Mouse (Mus musculus) liver, embryonic 12.5 days (tissue): ENCODE measurements around the gene Gm36028. TPM values are rescaled to one million over a fixed set of nuclear protein-coding genes. Genes with fewer than 3 reads are reported as not detected.

Experiments used
- ATAC-seq: fragments of 200-750 bp; cut with Nextera tagmentation; 2 replicates; pipeline ENCODE4 v1.8.0; 2017; ENCODE audit warnings: moderate number of reproducible peaks, mild to moderate bottlenecking, moderate library complexity
- H3K27ac ChIP-seq: fragments of 300-500 bp; sonication (generic); 2 replicates; pipeline ENCODE4 v1.5.1; 2016; ENCODE audit warnings: mild to moderate bottlenecking
- H3K27me3 ChIP-seq: fragments of 300-500 bp; sonication (generic); replicated peaks from 2 replicates; pipeline ENCODE4 v1.6.1; 2016; ENCODE audit warnings: mild to moderate bottlenecking, moderate library complexity
- H3K36me3 ChIP-seq: fragments of 300-500 bp; sonication (generic); 2 replicates; pipeline ENCODE4 v1.6.1; 2016; ENCODE audit warnings: mild to moderate bottlenecking, moderate library complexity
- H3K4me1 ChIP-seq: fragments of 300-500 bp; sonication (generic); 2 replicates; pipeline ENCODE4 v1.6.1; 2016
- H3K4me2 ChIP-seq: fragments of 300-500 bp; sonication (generic); 2 replicates; pipeline ENCODE4 v1.6.1; 2016; ENCODE audit warnings: mild to moderate bottlenecking, moderate library complexity
- H3K4me3 ChIP-seq: fragments of 300-500 bp; sonication (generic); 2 replicates; pipeline ENCODE4 v1.5.1; 2016; ENCODE audit warnings: mild to moderate bottlenecking, moderate library complexity
- H3K9ac ChIP-seq: fragments of 300-500 bp; sonication (generic); 2 replicates; pipeline ENCODE4 v1.6.1; 2016; ENCODE audit warnings: mild to moderate bottlenecking, moderate library complexity
- H3K9me3 ChIP-seq: fragments of 300-500 bp; sonication (generic); replicated peaks from 2 replicates; pipeline ENCODE4 v1.6.1; 2016; ENCODE audit warnings: mild to moderate bottlenecking, moderate library complexity
- WGBS: fragments of 180-500 bp; shearing (Covaris S2); methylation state at CpG from one replicate; pipeline ENCODE4 v1.1.7; 2016; ENCODE audit not compliant: insufficient replicate concordance; 5-methylcytosine and 5-hydroxymethylcytosine counted together
- polyA plus RNA-seq: library from polyadenylated mRNA; unstranded; fragments of >200 nt; fragmentation: Nextera tagmentation; extraction: Ambion mirVana; gene quantifications from 2 replicates; pipeline ENCODE4 v1.2.1, GENCODE M21; 2016

Gene Gm36028
- polyA plus RNA-seq, 1 experiment from 2014 or later = not detected

DNA sequence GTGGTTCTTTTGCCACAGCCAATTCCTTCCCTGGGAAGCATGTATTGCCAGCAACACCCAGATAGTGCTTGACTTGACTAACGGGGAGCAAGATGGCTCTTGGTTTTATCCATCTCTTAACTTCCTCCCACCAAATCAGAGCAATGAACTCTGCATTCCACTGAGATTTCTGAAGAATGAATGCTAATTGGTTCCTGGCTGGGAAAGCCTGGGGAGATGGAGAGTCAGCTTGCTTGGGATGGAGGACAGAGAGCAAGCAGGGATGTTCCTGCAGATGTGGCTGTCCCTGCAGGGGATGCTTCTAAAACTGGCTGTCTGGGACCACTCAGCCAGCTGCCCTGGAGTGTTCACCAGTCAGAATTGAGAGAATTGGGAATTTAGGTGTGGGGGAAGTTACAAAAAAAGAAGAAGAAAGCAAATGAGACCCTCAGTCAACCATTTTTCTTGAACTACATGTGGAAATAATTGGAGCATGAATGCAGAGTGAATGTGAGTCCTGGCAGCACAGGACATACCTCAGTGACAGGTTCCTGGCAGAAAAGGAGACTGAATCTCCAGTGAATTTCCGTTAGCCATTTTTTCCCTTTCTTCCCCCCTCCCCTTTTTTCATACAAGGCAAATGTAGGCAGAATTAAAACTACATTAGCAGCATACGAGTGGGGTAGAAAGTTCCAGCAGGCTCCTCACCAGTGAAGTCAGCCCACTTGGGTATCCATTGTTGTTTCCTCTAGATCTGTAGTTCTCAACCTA, 55.0 kb downstream of the Gm36028 start:
- ATAC-seq = no peak
- no peak overlapping the region for H3K4me2 ChIP-seq
- peaks cover 10% of the 10 kb centered on the region for H3K36me3 ChIP-seq
- no peaks in the 10 kb centered on the region for H3K27me3 ChIP-seq
- no peaks in the 10 kb centered on the region for H3K4me1 ChIP-seq
- H3K9me3 ChIP-seq = no peaks in the 10 kb centered on the region
- WGBS = 60% methylated on average over 3 of the region's 3 CpGs
- H3K9ac ChIP-seq = no peak overlapping the region
- no peak overlapping the region for H3K27ac ChIP-seq
- no peak overlapping the region for H3K4me3 ChIP-seq

DNA sequence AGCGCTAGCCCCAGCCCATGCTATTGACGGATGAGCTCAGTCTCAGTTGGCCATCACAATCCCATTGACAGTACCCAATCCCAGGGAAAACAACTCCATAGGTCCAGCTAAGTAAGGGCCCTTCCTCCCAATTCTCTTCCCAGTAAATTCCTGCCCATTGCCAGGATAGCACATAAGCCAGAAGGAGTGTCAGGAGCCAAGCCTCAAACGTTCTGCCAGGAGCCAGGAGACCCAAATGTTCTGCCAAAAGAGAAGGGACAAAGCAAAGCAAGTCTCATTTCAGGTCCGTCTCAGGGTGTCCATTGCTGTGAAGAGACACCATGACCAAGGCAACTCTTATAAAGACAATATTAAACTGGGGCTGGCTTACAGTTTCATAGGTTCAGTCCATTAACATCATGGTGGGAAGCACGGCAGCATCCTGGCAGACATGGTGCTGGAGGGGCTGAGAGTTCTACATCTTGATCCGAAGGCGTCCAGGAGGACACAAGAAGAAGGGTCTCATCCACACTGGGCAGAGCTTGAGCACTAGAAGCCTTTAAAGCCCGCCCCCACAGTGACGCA, 57.5 kb downstream of the Gm36028 start:
- peaks cover 10% of the 10 kb centered on the region for H3K36me3 ChIP-seq
- WGBS = 74% methylated on average over 9 of the region's 9 CpGs
- H3K9me3 ChIP-seq = no peaks in the 10 kb centered on the region
- no peak overlapping the region for H3K9ac ChIP-seq
- no peak overlapping the region for H3K27ac ChIP-seq
- no peak overlapping the region for H3K4me3 ChIP-seq
- no peaks in the 10 kb centered on the region for H3K27me3 ChIP-seq
- no peaks in the 10 kb centered on the region for H3K4me1 ChIP-seq
- no peak for ATAC-seq
- H3K4me2 ChIP-seq = no peak overlapping the region

DNA sequence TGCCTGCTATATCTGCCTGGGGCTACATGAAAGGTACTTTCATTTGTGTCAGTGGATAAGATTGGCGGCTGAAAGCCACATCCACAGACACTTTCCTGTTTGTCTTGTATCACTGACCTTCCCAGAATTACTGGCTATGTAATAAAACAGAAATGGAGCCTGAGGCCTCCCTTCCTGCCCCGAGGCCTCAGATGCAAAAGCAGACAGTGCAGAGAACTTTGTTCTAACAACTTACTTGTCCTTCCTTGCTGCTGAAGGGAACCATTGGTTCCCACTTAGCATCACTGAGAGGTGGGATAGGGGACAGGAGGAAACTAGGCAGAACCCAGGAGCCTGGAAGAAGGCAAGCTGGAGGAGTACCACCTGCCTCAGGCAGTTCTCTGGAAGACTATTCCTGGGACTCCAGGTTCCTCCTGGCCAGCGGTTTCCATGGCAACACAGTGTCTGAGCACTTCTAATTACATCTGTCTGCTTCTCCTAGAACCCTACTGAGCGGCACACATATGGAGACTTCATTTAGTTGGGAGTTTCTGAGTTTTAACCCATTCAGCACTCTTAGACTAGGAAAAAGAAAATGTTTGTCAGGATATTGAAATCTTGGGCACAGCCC, 58.2 kb downstream of the Gm36028 start:
- 51% methylated on average over 4 of the region's 4 CpGs for WGBS
- no peaks in the 10 kb centered on the region for H3K27me3 ChIP-seq
- no peak overlapping the region for H3K4me2 ChIP-seq
- no peaks in the 10 kb centered on the region for H3K4me1 ChIP-seq
- no peak overlapping the region for H3K4me3 ChIP-seq
- H3K36me3 ChIP-seq = peaks cover 10% of the 10 kb centered on the region
- no peak for ATAC-seq
- H3K9me3 ChIP-seq = no peaks in the 10 kb centered on the region
- no peak overlapping the region for H3K27ac ChIP-seq
- H3K9ac ChIP-seq = no peak overlapping the region

DNA sequence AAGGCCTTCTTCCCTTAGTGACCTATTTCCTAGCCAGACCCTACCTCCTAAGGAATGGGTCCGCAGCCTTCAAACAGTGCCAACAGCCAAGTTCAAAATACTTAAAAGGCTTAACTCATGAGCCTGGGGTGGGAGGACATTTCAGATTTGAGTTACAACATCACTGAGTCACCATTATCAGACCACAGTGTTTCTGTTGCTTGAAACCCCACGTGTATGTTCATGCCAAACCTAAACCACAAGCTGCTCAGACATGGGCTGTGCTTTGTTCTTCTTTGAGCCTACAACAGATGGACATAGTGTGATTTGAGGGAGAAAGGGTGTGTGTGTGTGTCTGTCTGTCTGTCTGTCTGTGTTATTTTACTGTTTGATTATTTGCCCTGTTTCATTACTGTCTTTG, 59.8 kb downstream of the Gm36028 start:
- Histone ChIP-seq H3K27me3 (no peaks in the 10 kb centered on the region), H3K9me3 (no peaks in the 10 kb centered on the region), H3K4me3 (no peak overlapping the region), H3K4me2 (no peak overlapping the region), H3K4me1 (no peaks in the 10 kb centered on the region), H3K9ac (no peak overlapping the region), H3K36me3 (peaks cover 10% of the 10 kb centered on the region), H3K27ac (no peak overlapping the region)
- WGBS = 41% methylated on average over 2 of the region's 2 CpGs
- ATAC-seq = no peak

Other genes with a start within 250 kb of the Gm36028 start
- gene Ndufb4, start 206.7 kb downstream of the Gm36028 start, polyA plus RNA-seq = 52.4 and 56.6 TPM in 2 replicates
- gene Fstl1, start 84.3 kb downstream of the Gm36028 start, polyA plus RNA-seq = 44.7 and 54.2 TPM in 2 replicates
- 22.0 and 22.2 TPM in 2 replicates for gene Lrrc58, start 7.2 kb upstream of the Gm36028 start, polyA plus RNA-seq
- gene Gpr156, start 55.4 kb upstream of the Gm36028 start, polyA plus RNA-seq = 0.07 TPM in 1 of 2 replicates, not detected in the other
- gene Gsk3b, start 227.9 kb upstream of the Gm36028 start, polyA plus RNA-seq = 17.4 and 18.1 TPM in 2 replicates